Mouse (Mus musculus) telencephalon, adult 2 months (tissue): ENCODE measurements around the gene Odaph.
A peak's percentile ranks its signal among the peaks of the same experiment; 100 is the strongest.

Experiments used
- DNase-seq: peaks from one replicate; pipeline ENCODE4 v3.0.0-alpha.2; 2011; ENCODE audit warnings: low read depth, low spot score

Odaph gene

DNA sequence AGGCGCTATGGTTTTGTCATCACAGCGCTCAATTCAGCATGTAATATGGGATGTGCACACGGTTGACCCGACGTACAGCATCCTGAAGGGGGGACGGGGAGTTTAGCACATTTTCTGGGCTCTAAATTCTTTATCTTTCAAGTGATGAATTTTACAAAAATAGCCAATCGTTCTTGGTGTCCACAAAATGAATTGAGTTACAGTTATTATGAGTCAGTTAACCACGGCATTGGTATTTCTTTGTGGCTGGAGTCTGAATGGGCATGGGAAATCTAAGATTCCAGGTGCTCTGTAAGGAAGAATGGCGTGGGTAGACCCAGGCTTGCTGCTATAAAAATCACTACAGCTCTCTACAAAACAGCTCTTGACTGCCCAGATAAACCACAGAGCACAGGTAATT lies 2.0 kb downstream of the Odaph start:
- DNase-seq, result no peak

- DNase-seq, result no peak
These were observed 4.1 kb downstream of the Odaph start for GRCm38 (mm10) chr5:91991191-91991937.

- DNase-seq, result no peak
These were observed 5.8 kb downstream of the Odaph start for GRCm38 (mm10) chr5:91993061-91993460.

GRCm38 (mm10) chr5:91994546-91994945 lies 7.3 kb downstream of the Odaph start:
- DNase-seq, result peak; percentile 60

GRCm38 (mm10) chr5:92000770-92001169 lies 13.5 kb downstream of the Odaph start:
- DNase-seq, result no peak

- DNase-seq, result no peak
These were observed 15.7 kb downstream of the Odaph start for GRCm38 (mm10) chr5:92003011-92003410.

DNA sequence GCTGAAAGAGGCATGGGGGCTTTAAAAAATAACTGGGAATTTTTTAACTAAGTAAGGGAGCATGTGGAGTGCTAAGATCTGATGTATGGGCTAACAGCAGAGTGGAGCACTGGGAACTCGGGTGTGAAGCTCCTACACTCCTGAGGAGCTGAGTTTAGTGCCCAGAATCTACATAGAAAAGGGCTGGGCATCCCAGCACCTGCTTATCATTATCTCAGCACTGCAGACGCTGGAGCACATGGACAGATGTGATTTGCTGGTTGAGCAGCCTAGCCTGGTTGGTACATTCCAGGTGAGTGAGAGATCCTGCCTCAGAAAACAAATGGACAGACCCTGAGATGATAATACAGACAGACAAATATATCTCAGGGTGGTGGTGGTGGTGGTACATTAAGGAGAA lies 22.6 kb downstream of the Odaph start:
- no peak for DNase-seq

- DNase-seq, result no peak
These were observed 24.5 kb downstream of the Odaph start for GRCm38 (mm10) chr5:92011756-92012155.

GRCm38 (mm10) chr5:92019960-92020359 lies 32.7 kb downstream of the Odaph start:
- DNase-seq, result no peak

DNA sequence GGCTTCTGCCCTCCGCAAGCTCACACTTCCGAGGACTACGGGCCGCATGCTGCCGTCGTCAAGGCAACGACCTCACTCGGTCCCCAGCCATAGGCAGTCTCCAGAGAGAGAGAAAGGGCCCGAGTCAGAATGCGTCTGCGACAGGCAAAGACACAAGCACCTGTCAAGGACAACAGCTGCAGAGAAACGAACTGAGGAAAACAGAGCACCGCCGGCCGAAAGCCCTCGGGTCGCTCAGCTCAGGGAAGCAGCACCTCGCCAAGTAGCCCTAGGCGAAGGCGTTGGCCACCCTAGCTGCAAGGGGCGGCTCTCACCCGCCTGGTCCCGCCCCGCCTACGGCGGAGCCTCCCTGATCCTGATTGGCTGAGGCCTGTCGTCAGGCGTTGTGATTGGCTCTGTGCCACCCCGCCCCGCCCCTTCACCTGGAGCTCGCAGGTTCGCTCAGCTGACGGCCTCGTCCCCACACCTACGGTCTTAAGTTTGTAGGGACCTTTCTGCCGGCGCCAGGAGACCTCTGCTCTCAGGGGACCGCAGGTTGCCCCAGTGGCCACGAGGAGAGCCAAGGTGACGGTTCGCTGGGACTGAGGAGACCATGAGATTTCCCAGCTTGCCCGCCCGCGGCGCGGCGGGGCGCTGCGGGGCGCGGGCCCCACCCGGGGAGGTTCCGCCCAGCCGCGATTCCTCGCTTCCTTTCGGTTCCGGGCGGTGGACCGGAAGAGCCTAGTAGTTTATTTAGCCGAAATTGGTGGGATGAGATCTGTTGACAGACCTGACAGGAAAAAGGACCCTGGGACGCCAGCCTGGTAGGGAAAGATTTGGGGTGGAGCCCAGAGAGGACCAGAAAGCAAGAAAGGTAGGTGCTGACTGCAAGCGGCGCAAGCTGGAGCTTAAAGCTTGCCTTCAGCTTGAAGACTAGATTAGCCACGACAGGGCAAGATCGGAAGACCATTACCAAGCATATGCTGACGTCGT lies 55.4 kb downstream of the Odaph start:
- peak; percentile 91 for DNase-seq

DNA sequence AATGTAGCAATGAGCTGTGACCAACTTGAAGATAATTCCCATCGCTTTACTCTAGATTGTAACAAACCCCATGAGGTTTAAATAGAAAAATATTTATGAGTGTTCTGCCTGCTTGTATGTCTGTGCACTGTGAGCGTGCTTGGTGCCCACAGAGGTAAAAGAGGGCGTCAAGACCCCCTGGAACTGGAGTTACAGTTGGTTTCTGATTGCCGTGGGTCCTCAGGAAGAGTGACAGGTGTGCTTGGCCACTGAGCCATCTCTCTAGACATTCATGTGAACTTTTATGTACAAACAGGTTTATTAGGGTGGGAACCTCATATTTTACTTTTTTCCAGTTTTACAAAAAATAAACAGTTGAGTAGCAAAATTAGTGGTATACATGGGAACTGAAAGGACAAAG lies 56.5 kb downstream of the Odaph start, which contains the start of gene Cdkl2:
TSS of gene Cdkl2 (minus strand) at position 101 of the 400 bp plus-strand sequence.
- DNase-seq, result no peak
